Mouse (Mus musculus): ENCODE results near the gene Resp18. TPM values are rescaled to one million over a fixed set of nuclear protein-coding genes. Genes with fewer than 3 reads are reported as not detected.

Gene Resp18
- total RNA-seq, 2 experiments from 2014 or later: not detected

GRCm38 (mm10) chr1:75277195-75278188, 723 bp downstream of the Resp18 start:
- intact Hi-C loops (cut with DNase I): no loop called here
- peak; percentile 67 to 77 for DNase-seq

DNA sequence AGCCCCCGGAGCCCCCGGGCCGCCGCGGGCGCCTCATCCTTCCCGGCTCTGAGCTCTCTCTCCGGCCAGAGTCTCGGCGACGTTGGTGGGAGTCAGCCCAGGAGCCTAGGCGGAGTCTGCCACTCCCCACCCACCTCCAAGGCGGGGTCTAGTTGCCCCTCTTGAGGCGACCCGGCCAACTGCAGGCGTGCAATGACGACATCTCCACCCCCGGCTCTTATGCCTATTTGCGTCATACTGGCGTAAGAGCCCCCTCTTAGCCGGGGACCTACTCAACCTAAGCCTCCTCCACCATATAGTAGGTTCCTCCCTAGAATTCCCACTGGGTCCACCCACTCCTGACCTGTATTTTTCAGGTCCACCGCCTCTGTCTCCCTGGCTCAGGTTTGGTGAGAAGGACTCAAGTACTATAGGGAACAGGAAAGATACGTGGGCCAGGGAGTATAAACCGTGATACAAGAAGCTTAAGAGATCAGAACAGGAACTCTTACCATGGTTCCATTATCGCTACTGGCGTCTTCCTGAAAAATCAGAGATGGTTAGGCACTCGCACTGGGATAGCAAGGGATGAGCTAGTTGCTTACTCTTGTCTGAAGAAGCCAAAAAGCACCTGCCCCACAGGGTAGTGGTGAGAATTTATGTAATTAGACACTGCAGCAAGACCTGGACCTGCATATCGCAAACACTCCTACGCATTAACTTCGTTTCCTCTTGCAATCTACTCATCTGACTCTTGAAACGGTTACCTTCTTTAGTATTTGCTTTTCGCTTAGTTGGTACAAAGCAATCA, 13.9 kb downstream of the Resp18 start, which contains the start of gene Ptprn:
Gene Ptprn, minus strand, starts transcription at position 412 of the 790 bp plus-strand sequence.
- intact Hi-C loops (cut with DNase I): no loop called here
- no peak for DNase-seq

DNA sequence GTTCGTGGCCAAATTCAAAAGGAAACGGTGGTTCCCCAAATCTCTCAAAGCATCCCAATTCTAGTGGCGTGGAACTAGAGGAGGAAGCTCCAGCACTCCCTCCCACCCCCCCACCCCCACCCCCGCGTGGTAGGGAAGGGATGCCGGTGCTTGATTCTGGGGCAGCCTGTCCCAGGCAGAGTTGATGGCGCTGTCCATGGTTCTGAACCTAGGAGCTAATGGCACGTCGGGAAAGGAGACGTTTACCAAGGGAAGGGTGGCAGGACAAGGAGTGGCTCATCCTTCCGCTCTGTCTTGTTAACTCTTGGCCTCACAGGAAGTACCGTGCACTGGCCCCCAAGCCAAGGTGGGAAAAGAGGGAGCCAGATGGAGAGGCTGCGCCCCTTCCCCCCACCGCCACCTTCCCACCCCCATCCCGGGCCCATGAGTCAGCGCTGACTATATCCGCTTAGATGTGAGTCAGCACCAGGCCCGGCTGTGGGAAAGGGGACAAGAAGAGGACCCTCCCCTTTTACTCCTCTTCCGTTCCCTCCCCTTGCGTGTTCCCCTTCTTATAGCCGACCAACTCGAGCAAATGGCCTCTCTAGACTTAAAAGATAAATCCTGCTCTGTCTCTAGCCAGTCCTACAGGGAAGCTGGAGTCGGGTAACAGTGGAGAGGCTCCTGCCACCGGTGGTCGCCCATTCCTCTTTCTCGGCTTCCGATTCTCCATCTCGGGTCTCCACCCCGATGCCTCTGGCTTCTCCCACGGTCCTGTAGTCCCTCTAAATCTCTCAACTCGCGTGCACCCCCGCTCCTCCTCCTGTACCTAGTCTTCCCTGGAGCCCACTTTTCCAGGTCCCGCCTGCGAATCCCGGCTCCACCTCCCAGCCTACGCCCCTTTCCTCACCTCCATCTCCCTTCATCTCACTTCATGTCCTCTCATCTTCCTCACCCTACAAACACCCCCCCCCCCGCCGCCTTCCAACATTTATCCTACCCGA, 15.0 kb downstream of the Resp18 start:
- intact Hi-C loops (cut with DNase I): no loop called here
- peak; percentile 70 to 85 for DNase-seq

DNA sequence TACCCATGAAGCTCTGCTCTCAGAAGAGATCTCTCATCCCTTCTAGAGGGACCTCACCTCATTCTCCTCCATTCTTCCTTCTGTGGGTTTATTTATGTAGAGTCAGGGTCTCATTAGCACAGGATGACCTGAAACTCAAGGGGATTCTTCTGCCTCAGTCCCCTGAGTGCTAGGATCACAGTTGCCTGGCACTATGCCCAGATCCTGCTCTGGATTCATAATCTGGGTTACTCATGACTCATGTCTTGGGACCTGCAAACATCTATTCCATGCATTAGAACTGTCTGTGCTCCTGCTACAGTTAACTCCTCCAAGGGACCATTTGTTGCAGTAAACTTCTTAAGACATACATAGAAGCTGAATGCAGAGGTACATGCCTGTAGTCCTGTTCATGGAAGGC, 16.9 kb downstream of the Resp18 start:
- intact Hi-C loops (cut with DNase I): no loop called here
- no peak for DNase-seq

GRCm38 (mm10) chr1:75255516-75256046, 22.6 kb downstream of the Resp18 start:
- DNase-seq: peak in 1 of 2 experiments; percentile 36
- intact Hi-C loops (cut with DNase I): loop anchor here (2.0 to 10.0 kb wide), 2 partner anchors 35 to 311 kb away; no protein-coding TSS in a partner anchor

DNA sequence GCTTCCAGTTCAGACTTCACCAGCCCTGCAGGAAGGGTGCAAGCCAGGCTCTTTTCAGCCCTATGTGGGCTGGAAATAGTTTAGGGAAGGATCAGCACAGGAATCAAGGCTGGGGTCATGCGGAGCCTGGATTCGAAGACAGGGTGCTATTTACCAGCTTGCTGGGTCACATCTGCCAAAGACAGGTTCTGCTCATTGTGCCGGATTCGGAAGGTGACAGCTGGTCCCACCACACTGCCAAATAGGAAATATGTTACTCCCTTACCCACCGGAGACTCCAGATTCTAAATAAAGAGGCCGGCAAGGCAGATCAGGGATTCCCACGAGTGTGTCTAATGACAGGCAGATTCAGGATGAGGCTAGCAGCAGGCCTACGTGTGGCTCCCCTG, 23.6 kb downstream of the Resp18 start:
- intact Hi-C loops (cut with DNase I): loop anchor here (2.0 to 10.0 kb wide), 4 partner anchors 36 to 310 kb away; partner anchors contain the start of gene Abcb6
- DNase-seq: no peak

DNA sequence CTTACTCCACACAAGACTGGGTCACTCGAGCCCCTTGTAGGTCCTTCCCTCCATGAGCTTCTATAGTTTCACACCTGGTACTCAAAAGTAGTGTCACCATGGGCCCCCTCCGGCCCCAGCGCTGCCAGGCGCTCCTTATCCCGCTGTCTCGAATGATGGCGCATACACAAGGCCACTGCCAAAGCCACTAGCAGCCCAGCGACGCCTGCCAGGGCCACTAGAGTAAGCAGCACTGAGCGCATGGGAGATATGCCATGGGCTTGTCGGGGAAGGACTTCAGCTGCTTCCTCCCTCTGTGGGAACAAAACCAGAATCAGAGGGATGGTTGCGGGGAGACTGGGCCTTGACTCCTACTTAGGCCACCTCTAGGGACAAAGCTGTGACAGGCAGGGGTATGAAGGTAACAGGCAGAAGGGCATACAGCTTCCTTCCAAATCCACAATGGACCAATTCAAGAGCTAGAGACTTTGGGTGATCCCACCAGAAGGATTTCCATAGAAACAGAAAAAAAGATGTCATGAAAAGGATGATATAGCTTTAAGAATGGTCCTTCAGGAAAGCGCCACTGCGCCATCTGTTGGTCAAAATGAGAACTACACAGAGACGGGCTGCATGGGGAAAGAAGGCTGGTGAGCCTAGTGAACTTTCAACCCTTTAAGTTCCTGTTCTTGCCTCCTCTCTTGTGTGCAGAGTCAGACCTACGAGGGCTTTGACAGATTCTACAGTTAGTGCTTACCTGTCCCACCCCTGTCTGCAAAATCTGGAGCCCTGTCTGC, 24.2 kb downstream of the Resp18 start:
- intact Hi-C loops (cut with DNase I): loop anchor here (2.0 to 10.0 kb wide), 5 partner anchors 19 to 309 kb away; partner anchors contain the start of gene Abcb6
- peak; percentile 79 to 92 for DNase-seq

- DNase-seq: no peak
- intact Hi-C loops (cut with DNase I): loop anchor here (2.0 to 10.0 kb wide), 4 partner anchors 18 to 308 kb away; partner anchors contain the start of gene Abcb6
Measured at GRCm38 (mm10) chr1:75253029-75253428, 25.2 kb downstream of the Resp18 start.

GRCm38 (mm10) chr1:75252308-75252707, 25.9 kb downstream of the Resp18 start:
- intact Hi-C loops (cut with DNase I): loop anchor here (2.0 to 10.0 kb wide), 4 partner anchors 18 to 308 kb away; partner anchors contain the start of gene Abcb6
- no peak for DNase-seq

DNA sequence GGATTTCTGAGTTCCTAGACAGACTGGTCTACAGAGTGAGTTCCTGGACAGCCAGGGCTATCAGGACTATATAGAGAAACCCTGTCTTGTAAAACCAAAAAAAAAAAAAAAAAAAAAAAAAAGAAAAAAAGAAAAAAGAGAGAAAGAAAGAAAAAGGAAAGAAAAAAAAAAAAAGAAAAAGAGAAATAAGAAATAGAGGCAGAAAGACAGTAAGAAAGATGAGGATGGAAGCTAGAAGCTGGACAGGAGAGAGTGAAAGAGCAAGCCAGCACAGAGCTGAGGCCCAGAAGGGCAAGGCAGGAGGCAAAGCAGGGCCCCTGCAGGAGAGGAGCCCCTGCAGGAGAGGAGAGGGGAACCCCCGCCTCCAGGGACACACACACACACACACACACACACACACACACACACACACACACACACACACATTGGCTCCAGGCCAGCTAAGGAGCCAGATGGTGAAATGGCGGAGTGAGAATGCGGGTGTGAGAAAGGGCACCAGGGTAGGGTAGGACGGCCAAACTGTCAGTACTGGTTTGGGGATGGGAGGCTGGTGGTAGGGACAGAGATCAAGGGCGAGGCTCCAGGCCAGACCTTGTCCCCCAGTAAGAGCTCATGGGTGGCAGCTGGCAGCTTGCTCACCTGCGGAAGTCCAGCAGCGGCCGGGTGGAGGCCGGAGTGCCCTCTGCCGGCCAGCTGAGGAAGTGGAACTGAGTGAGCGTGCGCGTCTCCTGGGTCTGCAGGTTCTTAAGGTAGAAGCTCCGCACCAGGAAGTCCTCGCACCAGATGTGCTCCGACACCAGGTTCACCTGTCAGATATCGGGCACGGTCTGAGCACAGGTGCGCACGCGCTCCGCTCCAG, 26.9 kb downstream of the Resp18 start:
- peak; percentile 82 to 88 for DNase-seq

GRCm38 (mm10) chr1:75250498-75250897, 27.7 kb downstream of the Resp18 start:
- intact Hi-C loops (cut with DNase I): loop anchor here (5.0 to 10.0 kb wide), 3 partner anchors 62 to 306 kb away; partner anchors contain the start of gene Abcb6
- DNase-seq: no peak

More for the DNA sequence above, 26.9 kb downstream of the Resp18 start:
- intact Hi-C loops (cut with DNase I): loop anchor here (5.0 to 10.0 kb wide), 3 partner anchors 61 to 307 kb away; partner anchors contain the start of gene Abcb6

DNA sequence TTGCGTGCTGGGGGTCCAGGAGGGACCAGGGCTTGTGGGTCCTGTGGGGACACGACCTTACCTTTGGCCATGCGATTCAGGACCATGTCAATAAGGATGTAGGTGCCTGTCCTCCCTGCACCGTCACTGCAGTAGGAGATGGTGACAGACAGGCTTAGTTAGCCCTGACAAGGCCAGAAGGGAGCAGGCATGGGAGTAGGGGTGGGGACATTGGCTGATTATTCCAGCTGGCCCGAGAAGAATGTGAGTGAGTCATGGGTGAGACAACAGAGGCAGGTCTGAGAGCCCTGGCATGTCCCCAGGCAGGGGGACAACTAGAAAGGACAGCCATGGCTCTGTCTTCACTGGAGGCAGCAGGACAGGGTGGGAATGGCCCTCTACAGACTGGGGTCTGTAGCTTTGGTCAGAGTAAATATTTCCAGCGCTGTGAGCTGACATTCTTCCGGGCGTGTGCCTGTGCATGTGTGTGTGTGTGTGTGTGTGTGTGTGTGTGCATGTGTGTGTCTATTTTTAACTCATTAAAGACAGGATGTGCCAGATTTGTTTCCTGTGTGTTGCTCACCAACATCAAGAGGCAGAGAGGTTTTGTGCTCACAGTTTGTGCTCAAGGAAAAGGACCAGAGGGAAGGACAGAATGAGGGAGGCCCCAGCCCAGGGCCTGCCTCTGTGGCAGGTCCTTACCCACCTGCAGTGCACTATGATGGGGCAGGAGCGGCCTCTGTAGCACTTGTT, 30.0 kb downstream of the Resp18 start:
- peak; percentile 63 to 78 for DNase-seq
- intact Hi-C loops (cut with DNase I): no loop called here

- DNase-seq: no peak
- intact Hi-C loops (cut with DNase I): no loop called here
Measured at GRCm38 (mm10) chr1:75247071-75247930, 30.9 kb downstream of the Resp18 start.

DNA sequence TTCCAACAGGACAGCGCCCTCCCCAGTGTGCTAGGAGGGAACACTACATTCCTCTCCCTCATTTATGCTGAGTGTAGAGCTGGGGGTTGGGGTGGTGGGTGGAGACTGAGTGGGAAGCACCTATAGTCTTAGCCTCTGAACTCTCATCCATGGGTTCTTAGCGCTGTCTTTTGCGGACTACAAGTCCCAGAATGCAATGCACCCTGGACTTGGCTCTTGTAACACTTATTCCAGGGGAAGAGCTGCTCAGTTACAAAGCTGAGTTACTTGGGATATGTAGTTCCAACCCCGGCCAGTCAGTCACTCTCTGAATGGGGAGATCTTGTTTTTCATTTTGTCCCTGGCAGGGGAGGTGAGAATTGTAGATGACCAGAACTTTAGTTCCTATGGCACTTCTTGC, 33.4 kb downstream of the Resp18 start:
- intact Hi-C loops (cut with DNase I): no loop called here
- peak in 1 of 2 experiments; percentile 66 for DNase-seq

DNA sequence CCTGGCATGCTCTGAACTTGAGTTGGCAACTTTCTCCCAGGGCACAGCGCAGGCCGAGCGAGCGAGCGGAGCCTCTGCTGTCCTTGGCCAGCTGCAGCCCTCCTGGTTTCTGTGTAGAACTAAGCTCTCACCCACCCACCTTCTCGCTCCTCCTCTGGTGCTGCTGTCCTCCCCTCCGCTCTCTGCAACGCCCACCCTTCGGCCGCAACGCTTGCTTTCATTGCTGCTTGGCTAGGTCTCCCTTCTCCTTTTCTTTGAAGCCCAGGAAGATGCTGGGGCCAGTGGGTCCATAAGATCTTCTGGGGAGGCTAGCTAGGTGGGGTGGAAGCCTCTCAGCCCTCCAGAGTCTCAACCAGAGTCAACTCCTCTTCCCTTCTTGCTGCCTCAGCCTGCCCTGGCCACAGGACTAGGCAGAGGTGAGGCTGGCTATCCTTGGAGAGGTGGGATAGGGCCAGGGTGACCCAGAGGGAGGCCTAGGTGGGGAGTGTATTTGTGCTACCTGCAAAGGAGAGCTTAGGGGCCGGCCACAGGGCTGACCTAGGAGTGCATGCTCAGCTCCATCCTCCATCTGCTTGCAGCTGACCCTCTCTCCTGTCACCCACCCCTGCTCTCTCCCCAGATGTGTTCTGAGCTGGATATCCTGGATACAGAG, 33.9 kb downstream of the Resp18 start:
- intact Hi-C loops (cut with DNase I): no loop called here
- DNase-seq: no peak
